Mouse (Mus musculus) kidney, embryonic 15.5 days (tissue): ENCODE measurements around the gene Senp2. TPM values are rescaled to one million over a fixed set of nuclear protein-coding genes. Genes with fewer than 3 reads are reported as not detected.

Experiments used
- ATAC-seq: fragments of 200-750 bp; cut with Nextera tagmentation; replicated peaks from 2 replicates; pipeline ENCODE4 v1.8.0; 2017; ENCODE audit warnings: moderate TSS enrichment; ENCODE audit not compliant: low FRiP score
- H3K27ac ChIP-seq: fragments of 300-500 bp; sonication (generic); 2 replicates; pipeline ENCODE4 v1.5.1; 2015; ENCODE audit warnings: mild to moderate bottlenecking, inconsistent platforms
- H3K27me3 ChIP-seq: fragments of 300-500 bp; sonication (generic); 2 replicates; pipeline ENCODE4 v1.6.1; 2015; ENCODE audit warnings: inconsistent platforms
- H3K36me3 ChIP-seq: fragments of 300-500 bp; sonication (generic); 2 replicates; pipeline ENCODE4 v1.6.1; 2015; ENCODE audit warnings: inconsistent platforms
- H3K4me1 ChIP-seq: fragments of 300-500 bp; sonication (generic); 2 replicates; pipeline ENCODE4 v1.6.1; 2015; ENCODE audit warnings: inconsistent platforms
- H3K4me2 ChIP-seq: fragments of 300-500 bp; sonication (generic); 2 replicates; pipeline ENCODE4 v1.6.1; 2015; ENCODE audit warnings: moderate library complexity, mild to moderate bottlenecking, inconsistent platforms
- H3K4me3 ChIP-seq: fragments of 300-500 bp; sonication (generic); replicated peaks from 2 replicates; pipeline ENCODE4 v1.5.1; 2015; ENCODE audit warnings: mild to moderate bottlenecking, inconsistent platforms
- H3K9ac ChIP-seq: fragments of 300-500 bp; sonication (generic); 2 replicates; pipeline ENCODE4 v1.6.1; 2015; ENCODE audit warnings: mild to moderate bottlenecking, inconsistent platforms
- H3K9me3 ChIP-seq: fragments of 300-500 bp; sonication (generic); replicated peaks from 2 replicates; pipeline ENCODE4 v1.6.1; 2016; ENCODE audit warnings: inconsistent platforms
- WGBS: fragments of 180-500 bp; shearing (Covaris S2); methylation state at CpG from one replicate; pipeline ENCODE4 v1.1.7; 2015; ENCODE audit warnings: mixed read lengths; 5-methylcytosine and 5-hydroxymethylcytosine counted together
- polyA plus RNA-seq: library from polyadenylated mRNA; unstranded; fragments of >200 nt; fragmentation: Nextera tagmentation; extraction: Ambion mirVana; gene quantifications from 2 replicates; pipeline ENCODE4 v1.2.1, GENCODE M21; 2015

Senp2 gene
- polyA plus RNA-seq, 1 experiment from 2014 or later: 41.4 TPM

GRCm38 (mm10) chr16:22067406-22067805 lies 58.1 kb downstream of the Senp2 start:
- Histone ChIP-seq H3K4me1 (no peaks in the 10 kb centered on the region), H3K9ac (no peak overlapping the region), H3K27me3 (no peaks in the 10 kb centered on the region), H3K27ac (no peak overlapping the region), H3K4me3 (no peak overlapping the region), H3K4me2 (no peak overlapping the region), H3K36me3 (peaks cover 99% of the 10 kb centered on the region), H3K9me3 (no peaks in the 10 kb centered on the region)
- no peak for ATAC-seq
- WGBS: 91% methylated on average over 8 of the region's 8 CpGs

- ATAC-seq: no peak
- WGBS: 83% methylated on average over 7 of the region's 7 CpGs
- Histone ChIP-seq H3K27me3 (no peaks in the 10 kb centered on the region), H3K36me3 (peaks cover 97% of the 10 kb centered on the region), H3K4me3 (no peak overlapping the region), H3K9me3 (no peaks in the 10 kb centered on the region), H3K9ac (no peak overlapping the region), H3K4me2 (no peak overlapping the region), H3K4me1 (no peaks in the 10 kb centered on the region), H3K27ac (no peak overlapping the region)
These were observed 62.1 kb downstream of the Senp2 start for GRCm38 (mm10) chr16:22071361-22071760.

GRCm38 (mm10) chr16:22075067-22075466 lies 65.8 kb downstream of the Senp2 start:
- peaks cover 98% of the 10 kb centered on the region for H3K36me3 ChIP-seq
- WGBS: 69% methylated on average over 6 of the region's 6 CpGs

GRCm38 (mm10) chr16:22075829-22076619 lies 66.7 kb downstream of the Senp2 start:
- no peak overlapping the region for H3K27ac ChIP-seq
- no peaks in the 10 kb centered on the region for H3K9me3 ChIP-seq
- ATAC-seq: no peak
- H3K4me3 ChIP-seq: no peak overlapping the region
- H3K36me3 ChIP-seq: peaks cover 98% of the 10 kb centered on the region
- no peak overlapping the region for H3K9ac ChIP-seq
- H3K4me2 ChIP-seq: no peak overlapping the region
- H3K27me3 ChIP-seq: no peaks in the 10 kb centered on the region
- 31% methylated on average over 5 of the region's 5 CpGs for WGBS
- H3K4me1 ChIP-seq: no peaks in the 10 kb centered on the region

More at GRCm38 (mm10) chr16:22075067-22075466, 65.8 kb downstream of the Senp2 start:
- H3K9ac ChIP-seq: no peak overlapping the region
- no peak overlapping the region for H3K4me2 ChIP-seq
- no peak overlapping the region for H3K27ac ChIP-seq
- H3K9me3 ChIP-seq: no peaks in the 10 kb centered on the region
- H3K27me3 ChIP-seq: no peaks in the 10 kb centered on the region
- H3K4me1 ChIP-seq: no peaks in the 10 kb centered on the region
- ATAC-seq: no peak
- H3K4me3 ChIP-seq: no peak overlapping the region

GRCm38 (mm10) chr16:22076620-22076941 lies 67.3 kb downstream of the Senp2 start:
- WGBS: 57% methylated on average over 4 of the region's 4 CpGs

GRCm38 (mm10) chr16:22080125-22080710 lies 70.9 kb downstream of the Senp2 start:
- Histone ChIP-seq H3K4me1 (no peaks in the 10 kb centered on the region), H3K27ac (no peak overlapping the region), H3K4me2 (no peak overlapping the region), H3K9me3 (no peaks in the 10 kb centered on the region), H3K36me3 (peaks cover 86% of the 10 kb centered on the region), H3K27me3 (no peaks in the 10 kb centered on the region), H3K4me3 (no peak overlapping the region), H3K9ac (no peak overlapping the region)
- 87% methylated on average over 12 of the region's 12 CpGs for WGBS
- ATAC-seq: no peak

More at GRCm38 (mm10) chr16:22076620-22076941, 67.3 kb downstream of the Senp2 start:
- no peak overlapping the region for H3K4me3 ChIP-seq
- no peak overlapping the region for H3K27ac ChIP-seq
- H3K36me3 ChIP-seq: peaks cover 98% of the 10 kb centered on the region
- no peak overlapping the region for H3K4me2 ChIP-seq
- no peak for ATAC-seq
- no peaks in the 10 kb centered on the region for H3K9me3 ChIP-seq
- H3K4me1 ChIP-seq: no peaks in the 10 kb centered on the region
- H3K27me3 ChIP-seq: no peaks in the 10 kb centered on the region
- H3K9ac ChIP-seq: no peak overlapping the region

- WGBS: 89% methylated on average over 4 of the region's 4 CpGs
- no peaks in the 10 kb centered on the region for H3K9me3 ChIP-seq
- no peak overlapping the region for H3K4me3 ChIP-seq
- no peak overlapping the region for H3K9ac ChIP-seq
- peaks cover 69% of the 10 kb centered on the region for H3K36me3 ChIP-seq
- H3K4me2 ChIP-seq: no peak overlapping the region
- no peaks in the 10 kb centered on the region for H3K4me1 ChIP-seq
- no peaks in the 10 kb centered on the region for H3K27me3 ChIP-seq
- no peak for ATAC-seq
- H3K27ac ChIP-seq: no peak overlapping the region
These were observed 76.1 kb downstream of the Senp2 start for GRCm38 (mm10) chr16:22085411-22085810.

- 78% methylated on average over 3 of the region's 3 CpGs for WGBS
These were observed 82.0 kb downstream of the Senp2 start for GRCm38 (mm10) chr16:22091255-22091783.

GRCm38 (mm10) chr16:22095751-22096150 lies 86.5 kb downstream of the Senp2 start:
- no peak for ATAC-seq
- WGBS: 88% methylated on average over 1 of the region's 1 CpGs
- H3K27ac ChIP-seq: no peak overlapping the region

More at GRCm38 (mm10) chr16:22091255-22091783, 82.0 kb downstream of the Senp2 start:
- H3K9me3 ChIP-seq: no peaks in the 10 kb centered on the region
- no peaks in the 10 kb centered on the region for H3K27me3 ChIP-seq
- H3K27ac ChIP-seq: no peak overlapping the region
- H3K9ac ChIP-seq: no peak overlapping the region
- H3K4me3 ChIP-seq: no peak overlapping the region
- no peaks in the 10 kb centered on the region for H3K4me1 ChIP-seq
- H3K4me2 ChIP-seq: no peak overlapping the region
- peaks cover 24% of the 10 kb centered on the region for H3K36me3 ChIP-seq
- ATAC-seq: no peak

GRCm38 (mm10) chr16:22097659-22098058 lies 88.4 kb downstream of the Senp2 start:
- Histone ChIP-seq H3K27me3 (no peaks in the 10 kb centered on the region), H3K36me3 (peaks cover 25% of the 10 kb centered on the region), H3K9ac (no peak overlapping the region), H3K4me2 (no peak overlapping the region), H3K27ac (no peak overlapping the region; the same call in 1 of the 2 replicates), H3K9me3 (peaks cover 5% of the 10 kb centered on the region; the same call in 1 of the 2 replicates), H3K4me1 (peaks cover 9% of the 10 kb centered on the region), H3K4me3 (no peak overlapping the region)
- 43% methylated on average over 7 of the region's 7 CpGs for WGBS
- ATAC-seq: no peak

More at GRCm38 (mm10) chr16:22095751-22096150, 86.5 kb downstream of the Senp2 start:
- Histone ChIP-seq H3K4me2 (no peak overlapping the region), H3K4me3 (no peak overlapping the region), H3K36me3 (peaks cover 15% of the 10 kb centered on the region), H3K9ac (no peak overlapping the region), H3K9me3 (peaks cover 5% of the 10 kb centered on the region; the same call in 1 of the 2 replicates), H3K4me1 (peaks cover 9% of the 10 kb centered on the region), H3K27me3 (no peaks in the 10 kb centered on the region)
